Mouse (Mus musculus) T-cell, adult 2 months (primary cell): ENCODE measurements around the gene Robo3.

Experiments used
- DNase-seq: peaks from one replicate; pipeline ENCODE4 v3.0.0; 2022; ENCODE audit warnings: low spot score

Robo3 gene

DNA sequence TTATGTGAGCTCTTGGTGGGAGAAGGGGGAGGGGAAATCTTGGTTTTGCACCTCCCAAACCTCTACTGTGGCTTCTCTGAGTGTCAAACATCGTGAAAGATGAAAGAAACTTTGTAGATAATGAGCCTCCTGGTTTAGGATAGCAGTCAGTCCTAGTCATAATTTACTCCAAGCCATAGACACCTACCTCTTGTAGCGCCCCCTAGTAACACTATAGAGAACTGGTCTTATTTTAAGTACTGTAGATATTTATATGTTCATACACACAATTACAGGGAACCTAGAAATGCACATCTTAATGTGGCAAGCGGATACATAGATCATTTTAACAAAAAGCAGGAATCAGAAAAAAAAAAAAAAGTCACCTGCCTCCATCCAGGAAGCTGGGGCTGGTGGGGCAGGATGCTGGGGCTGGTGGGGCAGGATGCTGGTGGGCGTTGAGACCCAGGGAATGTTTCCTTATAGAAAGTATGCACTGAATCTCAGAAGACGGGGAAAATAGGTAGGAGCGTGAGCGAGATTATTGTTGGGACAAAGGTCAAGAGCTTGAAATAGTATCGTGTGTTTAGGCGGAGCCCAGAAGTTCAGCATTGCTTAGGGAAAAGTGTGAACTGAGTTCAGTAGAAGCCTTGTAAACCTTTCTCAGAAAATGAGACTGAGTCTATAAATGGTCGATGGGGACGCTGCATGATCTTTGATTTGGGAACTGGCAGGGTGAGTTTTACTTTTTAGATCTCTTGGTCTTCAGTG lies 64.8 kb downstream of the Robo3 start:
- no peak for DNase-seq

DNA sequence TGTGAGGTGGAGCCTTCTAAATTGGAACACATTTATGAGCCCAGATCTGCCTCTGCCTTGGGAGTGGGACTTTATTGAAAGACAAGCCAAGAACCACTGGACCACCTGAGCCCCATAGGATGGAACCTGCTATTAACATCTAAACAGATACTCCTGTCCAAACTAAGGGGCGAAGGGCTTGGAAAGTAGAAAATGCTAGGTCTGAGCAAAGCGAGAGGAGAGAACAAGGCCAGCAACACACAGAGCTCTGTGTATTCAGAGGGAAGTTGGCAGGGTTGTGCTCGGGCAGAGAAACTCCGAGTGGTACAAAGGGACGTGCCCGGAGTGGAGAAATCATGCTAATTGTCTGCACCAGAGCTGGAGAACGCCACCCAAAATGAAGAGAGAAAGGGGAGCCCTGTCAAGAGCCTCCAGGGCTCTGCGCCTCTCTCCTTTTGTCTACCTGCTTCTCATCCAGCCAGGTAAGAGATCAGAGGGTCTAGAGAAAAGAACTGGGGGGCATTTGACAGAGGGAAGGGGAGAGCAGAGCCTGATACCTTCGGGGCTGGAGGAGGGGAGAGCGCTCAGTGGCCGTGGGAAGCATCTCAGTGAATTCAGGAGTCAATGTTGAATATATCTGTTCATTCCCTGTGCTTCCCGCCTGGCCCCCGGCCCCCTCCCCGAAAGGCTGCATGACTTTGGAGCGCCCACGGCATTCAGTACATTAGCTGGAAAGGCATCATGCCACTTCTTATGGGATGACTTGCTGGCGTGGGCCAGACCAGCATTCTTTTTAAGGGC lies 65.6 kb downstream of the Robo3 start, which contains the start of gene Hepacam:
Hepacam (plus strand) TSS at position 51 of the 780 bp plus-strand sequence.
- no peak for DNase-seq

- no peak for DNase-seq
Measured at GRCm38 (mm10) chr9:37365706-37366105, 67.3 kb downstream of the Robo3 start.
